Mouse (Mus musculus) CH12.LX (cell line): ENCODE data around the gene Wipf1. TPM values are rescaled to one million over a fixed set of nuclear protein-coding genes. Genes with fewer than 3 reads are reported as not detected.

Experiments used
- DNase-seq: peaks from one replicate; pipeline ENCODE4 v3.0.0-alpha.2; 2013; ENCODE audit errors: extremely low read depth
- H3K27ac ChIP-seq: 2 replicates; pipeline ENCODE4 v1.5.1; 2012; ENCODE audit warnings: low read depth, mild to moderate bottlenecking, control low read depth, moderate library complexity; ENCODE audit not compliant: insufficient read depth
- H3K27me3 ChIP-seq: replicated peaks from 2 replicates; pipeline ENCODE3; 2012; ENCODE audit warnings: inconsistent platforms
- H3K36me3 ChIP-seq, 2 experiments: replicated peaks in 1 of 2; 2 replicates each; pipeline versions ENCODE3 to v1.6.1; 2012; ENCODE audit warnings: inconsistent platforms in 1 of 2, low read length in 1 of 2, mild to moderate bottlenecking in 1 of 2, mixed read lengths in 1 of 2, moderate library complexity in 1 of 2; ENCODE audit not compliant: control insufficient read depth in 1 of 2, insufficient read depth in 1 of 2
- H3K4me1 ChIP-seq, 2 experiments: 2 replicates each; pipeline ENCODE4 v1.6.1; 2012; ENCODE audit warnings: inconsistent platforms in 1 of 2, moderate library complexity in 1 of 2; ENCODE audit not compliant: insufficient read depth in 2 of 2, control insufficient read depth in 1 of 2
- H3K4me2 ChIP-seq: 2 replicates; pipeline ENCODE4 v1.6.1; 2012; ENCODE audit warnings: low read depth, mild to moderate bottlenecking, control low read depth; ENCODE audit not compliant: poor library complexity, insufficient read depth, severe bottlenecking
- H3K4me3 ChIP-seq, 3 experiments: fragments of 150-350 bp in 1 of 3; sonication (generic) in 1 of 3; replicated peaks in 1 of 3; 2 replicates each; pipeline versions ENCODE3 to v1.5.1; 2011 to 2012; ENCODE audit warnings: low read depth in 2 of 3, low read length in 2 of 3, mild to moderate bottlenecking in 2 of 3, moderate library complexity in 2 of 3, control low read depth in 1 of 3, improper control_type of control experiment in 1 of 3, inconsistent platforms in 1 of 3, mixed read lengths in 1 of 3; ENCODE audit not compliant: poor library complexity in 1 of 3
- H3K79me2 ChIP-seq: replicated peaks from 2 replicates; pipeline ENCODE4 v1.6.1; 2012; ENCODE audit warnings: mild to moderate bottlenecking, moderate library complexity; ENCODE audit not compliant: control insufficient read depth, poor library complexity, insufficient read depth, severe bottlenecking; ENCODE audit errors: extremely low read depth
- H3K9ac ChIP-seq: 2 replicates; pipeline ENCODE4 v1.6.1; 2012; ENCODE audit warnings: low read depth, mild to moderate bottlenecking, control low read depth, moderate library complexity; ENCODE audit not compliant: insufficient read depth
- H3K9me3 ChIP-seq: replicated peaks from 2 replicates; pipeline ENCODE3; 2012; ENCODE audit warnings: low read length, inconsistent platforms, mixed read lengths
- BHLHE40 ChIP-seq: IDR thresholded peaks from 2 replicates; pipeline ENCODE4 v1.6.1; 2011; ENCODE audit warnings: mild to moderate bottlenecking, low read depth, low read length, improper control_type of control experiment
- CHD1 ChIP-seq: IDR thresholded peaks from 2 replicates; pipeline ENCODE4 v1.6.1; 2012; ENCODE audit warnings: low read depth, low read length, improper control_type of control experiment, inconsistent platforms
- CTCF ChIP-seq, 2 experiments: IDR thresholded peaks in 1 of 2; conservative IDR thresholded peaks in 1 of 2; 2 replicates each; pipeline ENCODE4 v1.5.1; 2011 to 2012; ENCODE audit warnings: low read depth in 2 of 2, low read length in 2 of 2, improper control_type of control experiment in 1 of 2, inconsistent platforms in 1 of 2, mild to moderate bottlenecking in 1 of 2, moderate library complexity in 1 of 2
- E2F4 ChIP-seq: IDR thresholded peaks from 2 replicates; pipeline ENCODE4 v1.6.1; 2011; ENCODE audit warnings: low read depth, low read length, improper control_type of control experiment; ENCODE audit not compliant: insufficient replicate concordance
- ELF1 ChIP-seq: IDR thresholded peaks from 2 replicates; pipeline ENCODE4 v1.6.1; 2014; ENCODE audit warnings: low read depth, mild to moderate bottlenecking, inconsistent platforms, low read length, improper control_type of control experiment
- EP300 ChIP-seq: IDR thresholded peaks from 2 replicates; pipeline ENCODE4 v1.6.1; 2011; ENCODE audit warnings: low read length, improper control_type of control experiment
- ETS1 ChIP-seq: conservative IDR thresholded peaks from 2 replicates; pipeline ENCODE4 v1.6.1; 2012; ENCODE audit warnings: low read depth, mild to moderate bottlenecking, inconsistent platforms, low read length, improper control_type of control experiment, moderate library complexity
- GABPA ChIP-seq: IDR thresholded peaks from 2 replicates; pipeline ENCODE4 v1.6.1; 2012; ENCODE audit warnings: low read depth, low read length, improper control_type of control experiment, inconsistent platforms; ENCODE audit not compliant: insufficient replicate concordance
- JUN ChIP-seq: IDR thresholded peaks from 2 replicates; pipeline ENCODE4 v1.6.1; 2011; ENCODE audit warnings: low read depth, mild to moderate bottlenecking, low read length, improper control_type of control experiment, moderate library complexity; ENCODE audit not compliant: insufficient read depth
- JUND ChIP-seq: conservative IDR thresholded peaks from 2 replicates; pipeline ENCODE4 v1.6.1; 2011; ENCODE audit warnings: low read depth, low read length, improper control_type of control experiment
- MAFK ChIP-seq: IDR thresholded peaks from 2 replicates; pipeline ENCODE4 v1.6.1; 2011; ENCODE audit warnings: low read length, improper control_type of control experiment; ENCODE audit not compliant: insufficient replicate concordance
- MAX ChIP-seq: IDR thresholded peaks from 2 replicates; pipeline ENCODE4 v1.6.1; 2011; ENCODE audit warnings: low read length, improper control_type of control experiment
- MAZ ChIP-seq: IDR thresholded peaks from 2 replicates; pipeline ENCODE4 v1.6.1; 2012; ENCODE audit warnings: low read depth, mild to moderate bottlenecking, inconsistent platforms, low read length, improper control_type of control experiment, moderate library complexity
- MEF2A ChIP-seq: IDR thresholded peaks from 2 replicates; pipeline ENCODE4 v1.6.1; 2014; ENCODE audit warnings: low read depth, mild to moderate bottlenecking, inconsistent platforms, low read length, improper control_type of control experiment, borderline replicate concordance
- NRF1 ChIP-seq: IDR thresholded peaks from 2 replicates; pipeline ENCODE4 v1.6.1; 2014; ENCODE audit warnings: low read depth, mild to moderate bottlenecking, inconsistent platforms, low read length, improper control_type of control experiment, moderate library complexity
- POLR2A ChIP-seq: IDR thresholded peaks from 2 replicates; pipeline ENCODE4 v1.6.1; 2011; ENCODE audit warnings: low read depth, mild to moderate bottlenecking, improper control_type of control experiment, low read length
- RAD21 ChIP-seq: IDR thresholded peaks from 2 replicates; pipeline ENCODE4 v1.6.1; 2011; ENCODE audit warnings: low read depth, mild to moderate bottlenecking, low read length, improper control_type of control experiment, moderate library complexity
- SMC3 ChIP-seq: IDR thresholded peaks from 2 replicates; pipeline ENCODE4 v1.6.1; 2011; ENCODE audit warnings: low read depth, low read length, improper control_type of control experiment
- USF2 ChIP-seq: conservative IDR thresholded peaks from 2 replicates; pipeline ENCODE4 v1.6.1; 2011; ENCODE audit warnings: low read depth, low read length, improper control_type of control experiment
- ZC3H11A ChIP-seq: IDR thresholded peaks from 2 replicates; pipeline ENCODE4 v1.6.1; 2012; ENCODE audit warnings: low read depth, mild to moderate bottlenecking, inconsistent platforms, low read length, improper control_type of control experiment
- ZNF384 ChIP-seq: IDR thresholded peaks from 2 replicates; pipeline ENCODE4 v1.6.1; 2012; ENCODE audit warnings: low read depth, low read length, improper control_type of control experiment, inconsistent platforms
- dilution Hi-C: fragments of 300-500 bp; cut with MboI; formaldehyde crosslinking; loops from 2 replicates; pipeline ENCODE4 v1.14.3; 2020; ENCODE audit warnings: low sequenced_read_pairs; ENCODE audit not compliant: extremely low pct_unique_long_range_greater_than_20kb, extremely low pct_ligation_motif_present
- in situ Hi-C: fragments of 300-500 bp; cut with MboI; formaldehyde crosslinking; loops from 3 replicates; pipeline ENCODE4 v1.14.3; 2019; ENCODE audit warnings: low sequenced_read_pairs, low pct_ligation_motif_present, low pct_unique_long_range_greater_than_20kb, mixed read lengths
- polyA plus RNA-seq: library from polyadenylated mRNA; unstranded; fragments of >175 nt; gene quantifications from 2 replicates; pipeline ENCODE4 v1.2.1, GENCODE M21; 2012; ENCODE audit warnings: low read depth; ENCODE audit not compliant: insufficient read length
- total RNA-seq, 2 experiments: library from RNA; depleted of rRNA; stranded (reverse); fragments of 300-350 nt in 1 of 2; fragments of >200 nt in 1 of 2; gene quantifications; 2 replicates each; pipeline ENCODE4 v1.2.3; 2012 to 2014

The Wipf1 gene
- total and polyA plus RNA-seq, 3 experiments = 18.3 to 95.0 (median 21.8) TPM

DNA sequence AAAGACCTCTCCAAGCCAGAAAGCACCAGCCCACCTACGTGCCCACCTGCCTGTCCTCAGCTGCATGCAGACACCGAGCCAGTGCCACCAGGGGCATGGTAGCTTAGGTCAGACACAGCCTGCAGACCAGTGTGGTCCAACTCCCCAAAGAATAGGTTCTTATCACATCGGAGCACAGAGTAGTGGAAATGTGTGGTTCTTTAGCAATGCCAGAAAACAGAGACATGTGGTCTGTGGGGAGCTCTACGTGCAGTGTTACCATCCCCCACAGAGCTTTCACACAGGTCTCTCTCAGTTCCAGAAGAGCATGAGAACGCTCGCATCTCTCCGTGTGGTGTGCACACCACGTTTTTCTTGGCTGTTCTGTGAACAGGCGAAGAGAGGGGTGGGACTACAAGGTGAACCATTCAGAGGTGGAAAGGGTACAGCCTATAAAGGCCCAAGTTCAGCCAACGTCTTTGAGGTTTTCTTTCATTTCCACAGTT lies 59.3 kb downstream of the Wipf1 start (continued):
- TF ChIP-seq ZC3H11A (no peak), USF2 (no peak), ZNF384 (no peak), RAD21 (no peak; the same call in 1 of the 2 replicates), NRF1 (no peak), BHLHE40 (peak; percentile 95), E2F4 (no peak), SMC3 (no peak; the same call in 1 of the 2 replicates), MAZ (no peak; the same call in 1 of the 2 replicates), MEF2A (peak; percentile 64; the same call in 1 of the 2 replicates), GABPA (no peak), ELF1 (no peak), CTCF (conservative IDR thresholded peaks at IDR 0.05 in 1 of 2, IDR thresholded peaks at IDR 0.05 in 1 of 2; ENCODE audit: low read depth in 2 of 2, low read length in 2 of 2) (no peak)

DNA sequence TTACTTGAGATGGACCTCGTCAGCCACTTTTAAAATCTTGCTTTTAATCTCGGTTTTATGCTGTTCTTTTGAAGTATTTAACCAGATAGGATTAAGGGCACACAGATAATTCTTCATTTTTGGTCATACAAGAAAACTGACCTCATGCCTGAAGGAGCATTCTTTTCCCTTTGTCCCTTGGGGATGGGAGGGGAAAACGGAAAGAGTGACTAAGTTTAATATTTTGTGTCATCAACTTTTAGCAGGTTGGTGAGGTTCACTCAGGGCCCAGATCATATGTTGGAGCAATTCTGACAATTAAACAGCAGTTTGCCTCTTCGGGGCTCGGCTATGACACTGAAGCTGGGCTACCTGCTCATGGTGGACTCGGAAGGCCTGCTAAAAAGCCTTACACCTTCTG lies 60.0 kb downstream of the Wipf1 start:
- peak overlapping the region; percentile 53 for H3K4me2 ChIP-seq
- peak; percentile 76; the same call in 1 of the 2 replicates for TF ChIP-seq EP300
- TF ChIP-seq POLR2A = no peak
- peak; percentile 85 for TF ChIP-seq JUN
- TF ChIP-seq ETS1 = peak; percentile 80
- TF ChIP-seq JUND = peak; percentile 95
- peak; percentile 33; the same call in 1 of the 2 replicates for TF ChIP-seq MAFK
- TF ChIP-seq MAX = 0 out of 2 replicates have a peak, but pooled peaks have one; percentile 14
- TF ChIP-seq CHD1 = no peak; the same call in 1 of the 2 replicates
- H3K9ac ChIP-seq = peak overlapping the region; percentile 76
- peaks cover 68% of the 10 kb centered on the region for H3K79me2 ChIP-seq
- H3K27ac ChIP-seq = peak overlapping the region; percentile 97
- no peaks in the 10 kb centered on the region for H3K9me3 ChIP-seq
- peaks cover 21 to 72% of the 10 kb centered on the region in 2 experiments for H3K4me1 ChIP-seq
- DNase-seq = peak; percentile 81
- no peaks in the 10 kb centered on the region for H3K27me3 ChIP-seq
- H3K36me3 ChIP-seq = peaks cover 5 to 44% of the 10 kb centered on the region in 2 experiments
- H3K4me3 ChIP-seq = peak overlapping the region in 2 of 3 experiments; percentile 13 to 42
- dilution Hi-C loops (no loop called here), in situ Hi-C loops (no loop called here)
